Mouse (Mus musculus): Measurements from ENCODE around the gene Gm1113.

Gm1113 gene

GRCm38 (mm10) chr9:35474104-35474724 is 43.9 kb downstream of the Gm1113 start:
- DNase-seq: no peak

GRCm38 (mm10) chr9:35468913-35469312 is 49.2 kb downstream of the Gm1113 start:
- DNase-seq: no peak

GRCm38 (mm10) chr9:35467264-35467817 is 50.7 kb downstream of the Gm1113 start:
- no peak for DNase-seq

DNA sequence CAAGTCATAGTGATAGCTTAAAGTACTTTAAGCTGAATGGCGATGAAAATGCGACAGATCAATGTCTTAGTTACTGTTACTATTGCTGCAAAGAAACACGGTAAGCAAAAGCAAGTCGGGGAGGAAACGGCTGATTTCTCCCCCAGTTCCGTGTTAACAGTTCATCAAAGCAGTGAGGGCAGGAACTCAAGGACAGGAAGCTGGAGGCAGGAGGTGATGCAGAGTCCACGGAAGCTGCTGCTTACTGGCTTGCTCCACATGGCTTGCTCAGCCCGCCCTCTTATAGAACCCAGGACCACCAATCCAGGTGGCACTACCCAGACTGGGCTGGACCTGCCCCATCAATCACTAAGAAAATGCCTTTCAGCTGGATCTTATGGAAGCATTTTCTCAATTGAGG is 58.5 kb downstream of the Gm1113 start:
- no peak for DNase-seq
